Mouse (Mus musculus): Measurements from ENCODE around the gene Pop4. TPM values are rescaled to one million over a fixed set of nuclear protein-coding genes. Genes with fewer than 3 reads are reported as not detected.

The Pop4 gene
- 3.9 and 4.5 TPM in 2 replicates for polyA plus RNA-seq (2012)

GRCm38 (mm10) chr7:38270703-38271510, at the start of gene Pop4:
TSS of gene Pop4 (minus strand) at chr7:38271423.

GRCm38 (mm10) chr7:38227900-38228298, 43.3 kb downstream of the Pop4 start, which contains the start of gene Plekhf1:
TSS of gene Plekhf1 (minus strand) at chr7:38228016.

Other genes with a start within 250 kb of the Pop4 start
- gene Uri1, start 247.9 kb downstream of the Pop4 start, polyA plus RNA-seq (2012): 19.3 and 22.5 TPM in 2 replicates
- gene Ccne1, start 163.9 kb downstream of the Pop4 start, polyA plus RNA-seq (2012): 20.1 and 23.4 TPM in 2 replicates
- gene 1600014C10Rik, start 88.2 kb downstream of the Pop4 start, polyA plus RNA-seq (2012): 23.6 and 34.7 TPM in 2 replicates
- gene Plekhf1, start 43.4 kb downstream of the Pop4 start, polyA plus RNA-seq (2012): 0.80 and 1.2 TPM in 2 replicates